Mouse (Mus musculus): ENCODE results near the gene Zfp551.

The Zfp551 gene
- long read RNA-seq, experiment 1, partial matches to known transcripts: 0 of 2 reads
- long read RNA-seq, experiment 1, other reads (novel, unspliced or antisense): 1 of 2 reads
- long read RNA-seq, experiment 2: 0 reads

DNA sequence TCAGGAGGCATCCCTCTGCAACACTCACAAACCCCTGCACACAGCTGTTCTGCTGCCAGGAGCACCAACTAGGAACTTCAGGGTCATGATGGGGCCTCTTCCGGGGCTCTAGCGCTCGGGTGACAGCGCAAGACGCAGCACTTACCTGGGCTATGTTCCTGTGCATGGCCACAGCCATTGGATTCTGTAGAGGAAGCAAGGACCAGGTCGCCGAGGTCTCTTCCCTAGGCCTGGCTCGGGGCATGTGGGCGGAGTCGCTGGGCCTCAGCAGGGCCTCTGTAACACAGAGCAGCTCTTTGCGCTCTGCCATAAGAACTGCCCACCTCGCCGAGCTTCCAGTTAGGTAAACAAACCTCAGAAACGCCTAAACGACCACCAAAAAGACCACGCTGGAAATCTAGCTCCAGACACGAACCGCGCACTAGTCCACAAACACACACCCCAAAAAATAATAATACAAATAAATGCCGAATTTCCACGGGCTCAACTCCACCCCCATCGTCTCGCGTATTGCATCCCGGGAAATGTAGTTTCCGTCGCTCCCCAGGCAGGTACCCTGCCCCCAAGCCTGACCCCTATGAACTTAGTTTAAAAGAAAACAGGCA is at the start of gene Zfp551:
TSS of gene Zfp551 (minus strand) at position 507 of the 605 bp plus-strand sequence.
- intact Hi-C loops (cut with DNase I): loop anchor here (2.0 kb wide), 1 partner anchor 56 kb away; the partner anchor contains the start of gene Zfp606

GRCm38 (mm10) chr7:12422855-12423254 is 304 bp upstream of the Zfp551 start:
- intact Hi-C loops (cut with DNase I): loop anchor here (2.0 kb wide), 1 partner anchor 56 kb away; the partner anchor contains the start of gene Zfp606

- intact Hi-C loops (cut with DNase I): loop anchor here (2.0 kb wide), 1 partner anchor 57 kb away; the partner anchor contains the start of gene Zfp606
Observed at GRCm38 (mm10) chr7:12421741-12422140, 810 bp downstream of the Zfp551 start.

GRCm38 (mm10) chr7:12369173-12369572 is 53.4 kb downstream of the Zfp551 start, which contains the start of gene Vmn1r84:
Gene Vmn1r84 (minus strand): TSS chr7:12369273.
- intact Hi-C loops (cut with DNase I): no loop called here

All from adrenal gland (tissue).